Mouse (Mus musculus) midbrain, embryonic 14.5 days (tissue): ENCODE results near the gene Cnih3. TPM values are rescaled to one million over a fixed set of nuclear protein-coding genes. Genes with fewer than 3 reads are reported as not detected.

ENCODE experiments used
- ATAC-seq: fragments of 200-750 bp; cut with Nextera tagmentation; 2 replicates; pipeline ENCODE4 v1.8.0; 2017; ENCODE audit warnings: moderate number of reproducible peaks, moderate library complexity; ENCODE audit not compliant: low FRiP score, low TSS enrichment
- DNase-seq: peaks from one replicate; pipeline ENCODE4 v3.0.0-alpha.2; 2015
- H3K27ac ChIP-seq: fragments of 300-500 bp; sonication (generic); replicated peaks from 2 replicates; pipeline ENCODE4 v1.5.1; 2014; ENCODE audit warnings: mild to moderate bottlenecking, low read depth, low read length, moderate library complexity
- H3K27me3 ChIP-seq: fragments of 300-500 bp; sonication (generic); 2 replicates; pipeline ENCODE4 v1.6.1; 2014; ENCODE audit warnings: low read length, control low read depth, mixed read lengths; ENCODE audit not compliant: control insufficient read depth, insufficient read depth
- H3K36me3 ChIP-seq: fragments of 300-500 bp; sonication (generic); 2 replicates; pipeline ENCODE4 v1.6.1; 2014; ENCODE audit warnings: low read length, control low read depth; ENCODE audit not compliant: control insufficient read depth, insufficient read depth
- H3K4me1 ChIP-seq: fragments of 300-500 bp; sonication (generic); 2 replicates; pipeline ENCODE4 v1.6.1; 2014; ENCODE audit warnings: mild to moderate bottlenecking, antibody characterized with exemption, low read length, control low read depth; ENCODE audit not compliant: control insufficient read depth, insufficient read depth
- H3K4me2 ChIP-seq: fragments of 300-500 bp; sonication (generic); 2 replicates; pipeline ENCODE4 v1.6.1; 2014; ENCODE audit warnings: mild to moderate bottlenecking, low read length, moderate library complexity
- H3K4me3 ChIP-seq: fragments of 300-500 bp; sonication (generic); replicated peaks from 2 replicates; pipeline ENCODE4 v1.5.1; 2014; ENCODE audit warnings: low read depth, low read length
- H3K9ac ChIP-seq: fragments of 300-500 bp; sonication (generic); replicated peaks from 2 replicates; pipeline ENCODE4 v1.6.1; 2014; ENCODE audit warnings: mild to moderate bottlenecking, low read length, moderate library complexity
- H3K9me3 ChIP-seq: fragments of 300-500 bp; sonication (generic); 2 replicates; pipeline ENCODE4 v1.6.1; 2016; ENCODE audit warnings: low read length, control low read depth, mixed read lengths; ENCODE audit not compliant: control insufficient read depth
- WGBS: fragments of 180-500 bp; shearing (Covaris S2); extraction: QIAGEN DNeasy Blood & Tissue Kit; methylation state at CpG from one replicate; pipeline ENCODE4 v1.1.7; 2014; 5-methylcytosine and 5-hydroxymethylcytosine counted together
- polyA plus RNA-seq: library from polyadenylated mRNA; unstranded; fragments of >200 nt; fragmentation: Nextera tagmentation; extraction: Ambion mirVana; gene quantifications from 2 replicates; pipeline ENCODE4 v1.2.1, GENCODE M21; 2014

The Cnih3 gene
- polyA plus RNA-seq, 1 experiment from 2014 or later = 7.6 TPM

- Histone ChIP-seq H3K27me3 (no peaks in the 10 kb centered on the region), H3K4me3 (no peak overlapping the region), H3K36me3 (no peaks in the 10 kb centered on the region), H3K9ac (no peak overlapping the region), H3K4me2 (no peak overlapping the region), H3K9me3 (no peaks in the 10 kb centered on the region), H3K4me1 (0 out of 2 replicates have a peak, but pooled peaks cover 13% of the 10 kb centered on the region), H3K27ac (no peak overlapping the region)
- ATAC-seq (no peak), DNase-seq (peak; percentile 50)
- WGBS = 21% methylated on average over 11 of the region's 11 CpGs
Observed at GRCm38 (mm10) chr1:181420080-181420536, 67.7 kb downstream of the Cnih3 start.

- peak; percentile 42 for DNase-seq
- H3K4me2 ChIP-seq = no peak overlapping the region
- 54% methylated on average over 6 of the region's 6 CpGs for WGBS
- H3K4me1 ChIP-seq = 0 out of 2 replicates have a peak, but pooled peaks cover 13% of the 10 kb centered on the region
- no peaks in the 10 kb centered on the region for H3K27me3 ChIP-seq
- H3K36me3 ChIP-seq = no peaks in the 10 kb centered on the region
- no peak overlapping the region for H3K27ac ChIP-seq
- H3K9me3 ChIP-seq = no peaks in the 10 kb centered on the region
- no peak overlapping the region for H3K9ac ChIP-seq
- ATAC-seq = no peak
- H3K4me3 ChIP-seq = no peak overlapping the region
Observed at GRCm38 (mm10) chr1:181422796-181423195, 70.4 kb downstream of the Cnih3 start.

DNA sequence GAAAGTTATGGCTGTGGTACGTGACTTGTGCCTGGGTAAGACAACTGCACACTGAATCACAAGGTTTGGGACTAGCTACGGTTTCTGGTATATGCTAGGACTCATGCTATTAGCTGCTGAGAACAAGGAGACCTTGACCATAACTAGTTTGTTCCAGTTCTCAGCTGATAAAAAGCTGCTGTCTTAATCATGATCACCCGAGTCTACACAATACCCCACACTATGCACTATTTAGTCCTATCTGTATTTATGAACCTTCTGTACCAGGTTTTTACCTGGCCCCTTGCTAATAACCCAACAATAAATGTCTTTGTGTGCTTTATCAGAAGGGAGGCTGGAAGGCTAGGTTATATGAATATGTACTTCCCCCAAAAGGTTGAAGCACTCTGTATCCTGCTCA lies 72.5 kb downstream of the Cnih3 start:
- H3K4me3 ChIP-seq = no peak overlapping the region
- no peaks in the 10 kb centered on the region for H3K36me3 ChIP-seq
- H3K9me3 ChIP-seq = no peaks in the 10 kb centered on the region
- no peak overlapping the region for H3K9ac ChIP-seq
- no peaks in the 10 kb centered on the region for H3K27me3 ChIP-seq
- H3K27ac ChIP-seq = no peak overlapping the region
- H3K4me1 ChIP-seq = 0 out of 2 replicates have a peak, but pooled peaks cover 9% of the 10 kb centered on the region
- no peak for DNase-seq
- WGBS = 89% methylated on average over 3 of the region's 3 CpGs
- H3K4me2 ChIP-seq = no peak overlapping the region
- ATAC-seq = no peak

DNA sequence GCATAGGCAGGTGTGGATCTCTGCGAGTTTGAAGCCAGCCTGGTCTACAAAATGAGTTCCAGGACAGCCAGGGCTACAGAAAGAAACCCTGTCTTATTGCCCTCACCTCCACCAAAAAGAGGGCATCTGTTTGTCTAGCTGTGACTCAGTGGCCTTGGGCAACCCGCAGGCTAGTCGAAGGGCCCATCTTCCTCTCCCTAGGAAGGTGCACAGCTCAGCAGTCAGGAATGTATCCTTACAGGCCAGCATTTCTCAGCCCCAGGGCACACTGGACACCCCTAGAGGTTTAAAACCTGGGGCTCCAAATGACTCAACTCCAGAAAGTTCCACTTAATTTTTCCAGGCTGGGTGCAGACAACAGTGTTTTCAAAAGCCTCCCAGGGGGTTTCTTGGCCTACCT lies 73.0 kb downstream of the Cnih3 start:
- Histone ChIP-seq H3K4me3 (no peak overlapping the region), H3K4me1 (0 out of 2 replicates have a peak, but pooled peaks cover 5% of the 10 kb centered on the region), H3K9ac (no peak overlapping the region), H3K27ac (no peak overlapping the region), H3K9me3 (no peaks in the 10 kb centered on the region), H3K36me3 (no peaks in the 10 kb centered on the region), H3K27me3 (no peaks in the 10 kb centered on the region), H3K4me2 (no peak overlapping the region)
- ATAC-seq = no peak
- no peak for DNase-seq
- 92% methylated on average over 3 of the region's 3 CpGs for WGBS

- DNase-seq (no peak), ATAC-seq (no peak)
- H3K9ac ChIP-seq = no peak overlapping the region
- H3K27ac ChIP-seq = no peak overlapping the region
- H3K4me3 ChIP-seq = no peak overlapping the region
- H3K27me3 ChIP-seq = no peaks in the 10 kb centered on the region
- WGBS = 85% methylated on average over 5 of the region's 5 CpGs
- no peaks in the 10 kb centered on the region for H3K9me3 ChIP-seq
- H3K4me2 ChIP-seq = no peak overlapping the region
- H3K4me1 ChIP-seq = 0 out of 2 replicates have a peak, but pooled peaks cover 4% of the 10 kb centered on the region
- no peaks in the 10 kb centered on the region for H3K36me3 ChIP-seq
Observed at GRCm38 (mm10) chr1:181426406-181426805, 74.0 kb downstream of the Cnih3 start.

- H3K4me2 ChIP-seq = no peak overlapping the region
- no peak overlapping the region for H3K4me3 ChIP-seq
- H3K9me3 ChIP-seq = no peaks in the 10 kb centered on the region
- no peak overlapping the region for H3K27ac ChIP-seq
- H3K4me1 ChIP-seq = no peaks in the 10 kb centered on the region
- 84% methylated on average over 5 of the region's 5 CpGs for WGBS
- H3K27me3 ChIP-seq = no peaks in the 10 kb centered on the region
- ATAC-seq (no peak), DNase-seq (no peak)
- H3K36me3 ChIP-seq = no peaks in the 10 kb centered on the region
- H3K9ac ChIP-seq = no peak overlapping the region
Observed at GRCm38 (mm10) chr1:181433263-181433662, 80.8 kb downstream of the Cnih3 start.

DNA sequence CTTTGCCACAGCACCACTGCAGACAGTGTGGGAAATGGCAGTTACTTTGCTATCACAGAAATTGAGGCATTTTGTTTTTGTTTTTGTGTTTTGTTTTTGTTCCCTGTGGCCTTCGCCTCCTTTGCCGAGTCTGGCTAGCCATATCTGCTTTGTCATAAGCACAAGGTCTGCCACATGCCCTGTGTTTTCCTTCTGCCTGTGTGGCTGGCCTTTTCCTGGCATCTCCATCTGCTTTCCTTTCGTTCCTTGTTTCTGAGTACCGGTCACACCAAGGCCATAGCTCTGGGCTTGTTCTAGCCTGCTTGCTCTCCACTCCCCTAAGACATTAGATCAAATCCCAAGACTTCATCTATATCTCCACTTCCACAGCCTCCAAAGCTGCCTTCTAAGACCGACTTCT lies 83.0 kb downstream of the Cnih3 start:
- H3K4me3 ChIP-seq = no peak overlapping the region
- no peak for DNase-seq
- WGBS = 78% methylated on average over 5 of the region's 5 CpGs
- H3K36me3 ChIP-seq = no peaks in the 10 kb centered on the region
- H3K4me1 ChIP-seq = no peaks in the 10 kb centered on the region
- H3K9ac ChIP-seq = no peak overlapping the region
- no peak for ATAC-seq
- no peak overlapping the region for H3K27ac ChIP-seq
- no peak overlapping the region for H3K4me2 ChIP-seq
- no peaks in the 10 kb centered on the region for H3K9me3 ChIP-seq
- H3K27me3 ChIP-seq = no peaks in the 10 kb centered on the region

- 64% methylated on average over 8 of the region's 8 CpGs for WGBS
- Histone ChIP-seq H3K4me2 (no peak overlapping the region), H3K4me1 (no peaks in the 10 kb centered on the region), H3K9ac (no peak overlapping the region), H3K36me3 (no peaks in the 10 kb centered on the region), H3K27me3 (no peaks in the 10 kb centered on the region), H3K27ac (no peak overlapping the region), H3K9me3 (no peaks in the 10 kb centered on the region), H3K4me3 (no peak overlapping the region)
- ATAC-seq = no peak
- DNase-seq = no peak
Observed at GRCm38 (mm10) chr1:181440982-181441603, 88.7 kb downstream of the Cnih3 start.

- H3K4me2 ChIP-seq = no peak overlapping the region
- H3K9me3 ChIP-seq = no peaks in the 10 kb centered on the region
- H3K9ac ChIP-seq = no peak overlapping the region
- H3K4me3 ChIP-seq = no peak overlapping the region
- DNase-seq (no peak), ATAC-seq (no peak)
- H3K36me3 ChIP-seq = no peaks in the 10 kb centered on the region
- no peaks in the 10 kb centered on the region for H3K4me1 ChIP-seq
- no peaks in the 10 kb centered on the region for H3K27me3 ChIP-seq
- no peak overlapping the region for H3K27ac ChIP-seq
- 81% methylated on average over 7 of the region's 7 CpGs for WGBS
Observed at GRCm38 (mm10) chr1:181441654-181442241, 89.3 kb downstream of the Cnih3 start.
